Mouse (Mus musculus) heart, postnatal 0 days (tissue): ENCODE results near the gene Phactr3.

Experiments
- CTCF ChIP-seq: IDR thresholded peaks from 2 replicates; pipeline ENCODE4 v1.5.1; 2016; ENCODE audit warnings: antibody characterized with exemption, control low read depth, low read depth
- EP300 ChIP-seq: IDR thresholded peaks from 2 replicates; pipeline ENCODE4 v1.6.1; 2016; ENCODE audit warnings: antibody characterized with exemption, low read depth

- TF ChIP-seq CTCF (no peak), EP300 (no peak)
Measured at GRCm38 (mm10) chr2:178089586-178089985, 29.2 kb upstream of the Phactr3 start.
